Mouse (Mus musculus) cerebellum, adult 8-10 months (tissue): Measurements from ENCODE around the gene Selenof.

ENCODE experiments used
- DNase-seq: peaks from one replicate; pipeline ENCODE4 v3.0.0; 2022

Selenof gene

DNA sequence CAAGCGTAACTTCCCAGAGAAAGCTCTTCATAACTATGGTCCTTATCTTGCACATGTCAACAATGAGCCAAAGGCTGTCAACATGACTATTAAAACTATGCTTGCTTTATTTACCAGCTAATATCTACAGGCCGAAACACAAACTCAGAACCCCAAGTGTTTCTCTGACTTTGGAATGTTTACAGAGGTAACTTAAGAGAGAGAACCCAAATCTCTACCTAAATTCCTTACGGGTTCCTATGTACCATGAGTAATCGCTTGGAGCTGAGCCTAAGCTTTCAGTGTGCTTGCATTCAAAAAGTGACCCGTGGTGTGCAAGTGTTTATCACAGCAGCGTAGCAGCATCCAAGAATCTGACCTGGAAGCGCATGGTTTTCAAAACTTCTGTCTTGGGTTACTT, 4.9 kb upstream of the Selenof start:
- DNase-seq, result no peak

GRCm38 (mm10) chr3:144568861-144569361, 1.2 kb upstream of the Selenof start:
- DNase-seq, result no peak

DNA sequence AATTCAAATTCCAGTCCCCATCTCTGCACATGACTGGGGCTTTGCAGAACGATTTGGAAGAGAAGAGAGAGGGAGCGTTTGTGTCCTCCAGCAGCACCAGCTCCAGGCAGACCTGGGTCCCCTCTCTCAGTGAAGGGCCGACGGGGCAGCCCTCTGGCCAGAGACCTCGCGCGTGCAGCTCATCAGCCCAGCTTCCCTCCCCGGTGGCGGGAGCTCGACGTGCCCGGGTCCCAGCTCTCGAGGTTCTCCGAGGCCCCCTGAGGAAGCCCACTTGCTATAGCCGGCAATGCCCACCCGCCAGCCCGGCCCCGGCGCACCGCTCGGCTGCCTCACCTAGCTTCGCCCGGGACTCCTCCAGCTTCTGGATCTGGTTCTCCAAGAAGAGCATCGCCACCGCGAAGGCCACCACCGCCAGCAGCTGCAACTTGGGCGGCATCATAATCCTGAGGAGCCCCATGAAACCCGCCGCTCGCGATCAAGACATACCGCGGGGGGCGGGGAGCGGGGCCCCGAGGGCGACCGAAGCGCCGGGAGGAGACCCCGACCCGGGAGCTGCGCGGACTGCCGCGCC, 618 bp upstream of the Selenof start:
- peak; percentile 58 for DNase-seq

DNA sequence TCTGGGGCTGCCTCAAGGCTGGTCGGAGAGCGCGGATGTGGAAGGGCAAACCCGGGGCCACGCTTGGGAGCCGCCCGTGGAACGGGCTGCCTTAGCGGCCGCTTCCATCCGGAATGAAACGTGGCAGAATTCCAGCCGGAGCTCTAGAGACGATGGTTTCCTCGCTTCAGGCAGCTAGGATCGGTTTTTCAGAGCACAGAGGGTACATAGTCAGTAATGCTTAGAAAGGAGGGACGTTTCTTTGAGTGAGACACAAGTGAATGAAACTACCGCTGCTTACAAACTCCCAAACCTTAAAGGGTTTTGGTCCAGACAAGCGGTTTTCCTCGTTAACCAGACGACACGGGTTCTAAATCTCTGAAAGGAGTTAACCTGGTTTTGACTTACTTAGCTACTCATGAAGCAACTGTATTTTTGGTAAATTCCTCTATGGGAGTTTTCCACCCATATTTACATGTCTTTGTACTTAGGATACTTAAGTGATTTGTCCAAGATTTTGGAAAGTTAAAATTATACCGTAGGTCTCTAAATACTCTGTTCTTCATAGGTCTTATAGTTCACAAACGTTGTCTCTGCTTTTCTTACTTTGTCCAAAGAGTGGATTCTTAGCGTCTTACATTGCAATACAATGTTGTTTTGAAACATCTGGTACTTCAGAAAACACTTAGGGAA, 848 bp downstream of the Selenof start:
- DNase-seq, result no peak

DNA sequence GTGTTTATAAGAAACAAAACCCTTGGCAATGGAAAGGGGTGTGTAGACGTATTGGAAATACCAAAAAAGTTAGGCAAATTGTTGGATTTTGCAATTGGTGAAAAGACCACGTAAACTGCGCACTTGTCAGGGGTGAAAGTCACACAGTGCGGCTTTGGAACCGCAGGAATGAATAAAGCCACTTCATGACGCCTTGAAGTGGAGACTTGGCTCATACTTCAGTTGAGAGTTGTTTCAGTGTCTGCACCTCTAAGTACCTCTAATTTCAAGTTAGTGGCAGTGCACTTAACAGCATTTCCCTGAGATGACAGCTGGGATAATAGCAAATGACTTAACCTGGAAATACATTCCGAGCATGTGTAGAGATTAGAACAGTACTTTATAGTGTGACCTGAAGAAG, 4.2 kb downstream of the Selenof start:
- no peak for DNase-seq

DNA sequence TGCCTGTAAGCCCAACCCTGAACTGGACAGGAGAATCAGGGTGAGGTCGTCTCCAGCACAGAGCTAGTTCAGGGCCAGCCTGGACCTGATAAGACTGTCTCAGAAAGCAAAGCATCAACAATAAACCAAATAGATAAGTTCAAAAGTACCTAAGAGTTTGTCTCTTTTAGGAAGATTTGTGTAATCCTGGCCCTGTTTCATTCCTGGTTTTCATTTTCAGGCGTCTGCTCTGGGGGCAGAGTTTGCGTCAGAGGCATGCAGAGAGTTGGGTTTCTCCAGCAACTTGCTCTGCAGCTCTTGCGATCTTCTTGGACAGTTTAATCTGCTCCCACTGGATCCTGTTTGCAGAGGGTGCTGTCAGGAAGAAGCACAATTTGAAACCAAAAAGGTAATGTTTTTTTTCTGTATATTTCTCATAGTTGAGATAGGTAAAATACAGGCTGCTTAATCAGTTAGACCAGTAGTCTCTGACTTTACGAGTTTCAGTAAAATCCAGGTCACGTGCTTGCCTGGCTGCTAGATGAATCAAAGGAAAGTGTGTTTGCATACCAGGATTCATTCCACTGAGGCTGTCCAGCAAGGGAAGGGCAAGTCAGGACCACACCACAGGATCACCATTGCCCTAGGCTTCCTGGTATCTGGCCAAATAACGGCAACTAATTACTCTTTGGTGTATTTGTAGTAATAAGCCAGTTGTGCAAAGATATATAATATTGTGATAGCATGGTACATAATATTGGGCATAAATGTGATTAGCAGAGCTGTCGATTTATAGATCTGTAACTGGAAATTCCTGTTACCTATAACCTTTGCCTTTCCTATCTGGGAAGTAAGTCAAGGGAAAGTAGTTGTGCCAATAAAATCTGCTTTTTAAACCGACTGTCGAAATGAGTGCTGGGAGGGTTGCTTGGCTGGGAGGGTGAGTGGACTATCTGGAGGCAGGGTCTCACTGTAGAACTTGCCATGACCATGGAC, 7.5 kb downstream of the Selenof start:
- no peak for DNase-seq

DNA sequence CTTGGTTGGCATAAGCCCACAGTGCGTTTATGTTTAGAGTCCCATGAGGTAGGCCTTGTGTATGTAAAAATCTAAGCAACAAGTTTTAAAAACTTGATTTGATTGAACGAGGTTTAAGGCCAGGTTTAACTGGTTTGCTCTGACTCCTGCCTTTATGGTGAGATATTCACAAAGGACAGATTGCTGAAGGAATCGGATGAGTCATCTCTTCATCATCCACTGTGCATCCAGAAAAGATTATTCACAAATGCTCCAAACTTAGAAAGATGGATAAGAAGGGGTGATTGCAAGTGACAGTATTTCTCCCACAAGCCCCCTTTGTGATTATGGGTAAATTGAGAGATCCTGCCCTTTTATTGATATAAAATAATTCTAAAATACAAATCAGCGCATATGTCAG, 8.8 kb downstream of the Selenof start:
- no peak for DNase-seq

- no peak for DNase-seq
These were observed 9.7 kb downstream of the Selenof start for GRCm38 (mm10) chr3:144579796-144580195.

GRCm38 (mm10) chr3:144580281-144580680, 10.2 kb downstream of the Selenof start:
- DNase-seq, result no peak

DNA sequence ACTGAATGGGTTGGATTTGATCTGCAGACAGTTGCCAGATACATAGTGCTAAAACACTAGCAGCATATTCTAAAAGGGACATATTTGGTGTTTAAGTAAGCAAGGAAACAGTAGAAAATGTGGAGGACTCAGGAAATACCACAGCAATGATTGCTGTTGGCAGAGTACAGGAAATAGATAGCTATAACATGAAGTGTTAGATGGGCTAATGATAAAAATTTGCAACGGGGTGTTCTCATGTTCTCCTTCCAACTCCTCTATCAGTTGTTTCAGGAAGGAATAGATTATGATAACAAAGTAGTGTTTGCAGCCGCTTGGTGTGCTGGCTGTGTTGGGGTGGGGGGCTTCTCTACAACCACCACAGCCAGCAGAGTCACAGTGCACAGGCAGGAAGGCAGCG, 11.7 kb downstream of the Selenof start:
- DNase-seq, result no peak

GRCm38 (mm10) chr3:144582306-144582705, 12.2 kb downstream of the Selenof start:
- no peak for DNase-seq

GRCm38 (mm10) chr3:144583789-144584188, 13.7 kb downstream of the Selenof start:
- DNase-seq, result no peak

DNA sequence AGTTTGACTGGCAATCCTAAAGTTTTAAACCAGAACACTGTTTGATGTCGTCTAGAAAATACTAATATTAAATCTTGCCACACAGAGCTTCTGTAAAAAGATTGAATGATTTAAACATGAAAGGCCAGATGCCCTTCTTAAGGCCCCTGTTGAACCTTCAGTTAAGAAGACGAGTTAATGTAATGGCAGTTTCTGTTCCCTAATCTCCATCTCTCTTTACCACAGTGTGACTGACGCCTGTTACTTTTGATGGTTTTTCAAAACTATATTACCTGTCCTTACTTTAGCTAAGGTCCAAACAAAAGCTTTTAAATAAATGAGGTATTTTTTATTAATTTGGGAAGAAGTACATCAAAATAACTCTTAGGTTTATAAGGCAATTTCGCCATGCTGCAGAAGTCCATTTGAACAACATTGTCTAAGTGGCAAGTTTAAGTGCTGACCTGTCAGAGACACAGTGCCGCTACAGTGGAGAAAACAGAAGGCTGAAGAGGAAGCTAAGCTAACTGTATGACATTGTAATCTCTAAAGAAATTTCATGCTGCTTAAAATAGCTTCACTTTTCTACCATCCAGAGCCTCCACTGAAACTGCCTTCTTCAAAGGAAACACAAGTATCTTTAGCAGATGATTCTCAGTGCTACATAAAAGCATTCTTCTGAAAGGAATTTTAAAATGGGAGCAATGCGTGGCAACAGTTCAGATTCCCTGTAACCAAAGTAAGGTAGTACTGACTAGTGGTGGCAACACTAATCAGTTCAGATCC, 14.9 kb downstream of the Selenof start:
- no peak for DNase-seq

DNA sequence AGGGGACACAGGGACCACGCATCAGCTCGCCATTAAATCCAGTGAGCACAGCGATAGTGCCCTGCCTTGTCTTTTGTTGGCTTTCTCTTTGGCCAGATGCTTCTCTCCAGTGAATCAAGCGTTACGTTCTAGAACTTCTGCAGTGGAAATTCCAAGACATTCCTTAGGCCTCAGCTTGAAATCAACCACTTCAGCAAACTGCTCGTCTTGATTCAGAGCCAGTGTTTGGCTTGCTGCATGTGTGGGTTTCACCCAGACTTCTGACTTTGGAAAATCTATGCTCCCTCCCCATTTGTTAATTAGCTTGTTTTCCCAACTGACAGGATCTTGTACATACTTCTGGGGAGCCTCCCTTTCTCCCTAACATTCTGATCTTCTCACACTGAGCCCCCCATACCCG, 16.6 kb downstream of the Selenof start:
- DNase-seq, result no peak

DNA sequence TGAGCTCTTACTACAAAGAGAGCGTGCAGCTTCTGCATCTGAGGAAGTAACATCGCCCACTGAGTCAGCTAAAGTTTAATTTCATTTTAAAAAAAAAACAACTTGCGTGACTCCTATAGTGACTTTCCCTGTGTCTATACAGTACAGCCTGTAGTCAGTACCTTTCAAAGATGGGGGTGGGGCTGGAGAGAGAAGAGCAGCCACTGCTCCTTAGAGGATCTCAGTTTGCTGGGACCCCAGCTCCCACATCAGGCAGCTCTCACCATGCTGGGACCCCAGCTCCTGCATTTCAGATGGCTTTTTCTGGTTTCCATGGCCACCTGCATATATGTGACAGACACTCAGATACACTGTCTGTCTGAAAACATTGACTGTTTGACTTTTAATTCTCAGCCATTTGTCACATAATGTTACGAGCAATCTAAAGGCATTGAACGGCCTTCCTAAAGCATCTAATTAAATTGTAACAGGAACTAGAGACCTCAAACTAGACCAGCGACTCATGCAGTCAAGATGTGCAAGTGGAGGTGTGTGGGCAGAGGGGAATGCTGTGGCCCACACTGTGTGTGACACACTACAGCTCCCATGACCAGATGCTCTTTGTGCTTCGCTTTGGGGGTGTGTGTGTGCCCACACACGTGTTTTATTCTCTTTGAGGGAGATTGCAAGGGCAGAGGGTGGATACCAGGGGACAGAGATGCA, 19.2 kb downstream of the Selenof start:
- no peak for DNase-seq

DNA sequence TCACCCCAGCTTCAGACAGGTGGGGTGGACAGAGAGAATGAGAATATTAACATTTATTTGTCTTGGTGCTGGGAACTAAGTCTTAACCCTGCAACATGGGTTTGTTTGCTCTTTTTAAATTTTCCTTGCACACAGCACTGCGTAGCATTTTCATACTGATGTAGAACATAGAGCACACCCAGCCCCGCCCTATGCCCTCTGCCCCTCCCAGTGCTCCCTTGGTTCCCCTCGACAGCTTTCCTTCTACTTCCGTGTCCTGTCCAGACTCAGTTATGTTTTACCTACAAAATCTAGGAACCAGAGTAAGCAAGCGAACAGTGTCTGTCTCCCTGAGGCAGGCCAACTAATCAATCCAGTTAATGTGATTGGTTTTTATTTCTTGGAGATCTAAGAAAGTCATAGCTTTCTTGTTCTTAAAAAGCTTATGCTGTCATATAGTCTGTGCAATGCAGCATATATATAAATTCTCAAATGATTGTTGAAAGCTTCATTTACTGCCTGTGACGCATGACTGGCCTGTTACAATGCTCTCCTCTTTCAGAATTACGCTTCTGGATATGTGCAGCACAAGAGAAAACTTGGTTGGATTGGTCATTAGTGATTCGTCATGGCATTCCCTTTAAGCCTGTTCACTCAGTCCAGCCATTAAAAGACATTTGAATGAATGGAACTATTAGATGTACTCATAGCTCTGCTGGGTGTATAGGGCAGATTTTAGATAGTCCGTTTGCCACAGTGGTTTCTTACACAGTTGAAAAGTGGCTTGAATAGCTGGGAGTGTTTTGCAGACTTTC, 23.1 kb downstream of the Selenof start:
- DNase-seq, result no peak

DNA sequence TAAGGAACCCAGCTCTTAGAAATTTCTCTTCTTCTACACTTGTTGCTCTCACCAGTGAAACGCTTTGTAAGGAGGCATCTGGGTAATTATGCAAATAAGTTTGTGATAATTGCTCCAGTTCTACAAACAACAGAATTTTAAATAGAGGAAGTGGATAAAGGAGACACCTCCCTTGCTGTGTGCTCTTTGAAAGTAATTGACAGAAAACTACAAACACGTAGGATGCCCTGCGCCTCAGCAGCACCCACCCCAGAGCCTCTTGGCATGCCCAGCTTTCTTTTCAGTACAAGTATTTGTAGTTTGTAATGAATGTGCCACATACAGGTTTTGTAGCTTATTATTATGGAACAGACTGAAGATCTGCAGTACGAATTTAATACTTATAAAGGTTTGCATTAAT, 27.0 kb downstream of the Selenof start:
- DNase-seq, result no peak

- no peak for DNase-seq
These were observed 27.8 kb downstream of the Selenof start for GRCm38 (mm10) chr3:144597790-144598467.

- no peak for DNase-seq
These were observed 32.3 kb downstream of the Selenof start for GRCm38 (mm10) chr3:144602413-144602812.

GRCm38 (mm10) chr3:144602819-144603218, 32.7 kb downstream of the Selenof start:
- DNase-seq, result no peak

- DNase-seq, result no peak
These were observed 33.5 kb downstream of the Selenof start for GRCm38 (mm10) chr3:144603558-144603957.
